Mouse (Mus musculus): ENCODE results near the gene Tmem156. TPM values are rescaled to one million over a fixed set of nuclear protein-coding genes. Genes with fewer than 3 reads are reported as not detected.

Tmem156 gene
- polyA plus RNA-seq, 1 experiment from 2014 or later, result not detected

- Histone ChIP-seq H3K9me3 (replicated peaks) (no peaks in the 10 kb centered on the region), H3K4me1 (peaks cover 29% of the 10 kb centered on the region), H3K4me3 (no peak overlapping the region), H3K27ac (no peak overlapping the region), H3K36me3 (no peaks in the 10 kb centered on the region), H3K27me3 (ENCODE audit: low read depth, poor library complexity, severe bottlenecking) (no peaks in the 10 kb centered on the region)
- WGBS, result 78% methylated on average over 11 of the region's 11 CpGs
- DNase-seq (ENCODE audit: low spot score), result no peak
These were observed 611 bp downstream of the Tmem156 start for GRCm38 (mm10) chr5:65091184-65091858.

GRCm38 (mm10) chr5:65089707-65090106 lies 2.2 kb downstream of the Tmem156 start:
- Histone ChIP-seq H3K4me1 (peaks cover 29% of the 10 kb centered on the region), H3K27ac (no peak overlapping the region), H3K4me3 (no peak overlapping the region), H3K9me3 (replicated peaks) (no peaks in the 10 kb centered on the region), H3K36me3 (no peaks in the 10 kb centered on the region), H3K27me3 (ENCODE audit: low read depth, poor library complexity, severe bottlenecking) (no peaks in the 10 kb centered on the region)
- no peak for DNase-seq (ENCODE audit: low spot score)
- 86% methylated on average over 3 of the region's 3 CpGs for WGBS

DNA sequence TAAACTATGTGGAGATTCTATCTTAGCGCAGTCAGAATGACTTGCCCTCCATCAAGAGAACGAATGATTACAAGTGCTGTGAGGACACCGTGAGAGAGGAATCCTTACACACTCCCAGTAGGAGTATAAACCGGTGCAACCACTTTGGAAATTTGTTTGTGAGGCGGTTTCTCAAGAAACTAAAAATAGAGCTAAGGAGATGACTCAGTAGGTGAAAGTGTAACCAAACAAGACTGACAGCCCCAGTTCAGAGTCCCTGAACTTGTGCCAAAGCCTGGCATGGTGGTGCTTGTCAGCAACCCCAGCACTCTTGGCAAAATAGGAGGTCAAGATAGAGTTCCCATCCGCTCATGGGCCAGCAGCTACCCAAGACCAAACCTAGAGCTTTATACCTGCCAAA lies 5.4 kb downstream of the Tmem156 start:
- Histone ChIP-seq H3K36me3 (no peaks in the 10 kb centered on the region), H3K27me3 (ENCODE audit: low read depth, poor library complexity, severe bottlenecking) (no peaks in the 10 kb centered on the region), H3K4me3 (no peak overlapping the region), H3K4me1 (no peaks in the 10 kb centered on the region), H3K9me3 (replicated peaks) (no peaks in the 10 kb centered on the region), H3K27ac (no peak overlapping the region)
- 90% methylated on average over 6 of the region's 6 CpGs for WGBS
- DNase-seq (ENCODE audit: low spot score), result no peak

- Histone ChIP-seq H3K4me3 (no peak overlapping the region), H3K4me1 (no peaks in the 10 kb centered on the region), H3K27me3 (ENCODE audit: low read depth, poor library complexity, severe bottlenecking) (no peaks in the 10 kb centered on the region), H3K9me3 (replicated peaks) (no peaks in the 10 kb centered on the region), H3K27ac (no peak overlapping the region), H3K36me3 (no peaks in the 10 kb centered on the region)
- DNase-seq (ENCODE audit: low spot score), result no peak
- WGBS, result 87% methylated on average over 4 of the region's 4 CpGs
These were observed 10.1 kb downstream of the Tmem156 start for GRCm38 (mm10) chr5:65081836-65082235.

GRCm38 (mm10) chr5:65079881-65080280 lies 12.1 kb downstream of the Tmem156 start:
- Histone ChIP-seq H3K9me3 (replicated peaks) (no peaks in the 10 kb centered on the region), H3K4me1 (no peaks in the 10 kb centered on the region), H3K36me3 (no peaks in the 10 kb centered on the region), H3K27me3 (ENCODE audit: low read depth, poor library complexity, severe bottlenecking) (no peaks in the 10 kb centered on the region), H3K4me3 (no peak overlapping the region), H3K27ac (no peak overlapping the region)
- WGBS, result 86% methylated on average over 9 of the region's 9 CpGs
- no peak for DNase-seq (ENCODE audit: low spot score)

GRCm38 (mm10) chr5:65078081-65078480 lies 13.9 kb downstream of the Tmem156 start:
- H3K27ac ChIP-seq, result no peak overlapping the region
- no peaks in the 10 kb centered on the region for H3K36me3 ChIP-seq
- DNase-seq (ENCODE audit: low spot score), result no peak
- H3K9me3 ChIP-seq (replicated peaks), result no peaks in the 10 kb centered on the region
- no peaks in the 10 kb centered on the region for H3K27me3 ChIP-seq (ENCODE audit: low read depth, poor library complexity, severe bottlenecking)
- WGBS, result 94% methylated on average over 4 of the region's 4 CpGs
- H3K4me3 ChIP-seq, result no peak overlapping the region
- H3K4me1 ChIP-seq, result no peaks in the 10 kb centered on the region

DNA sequence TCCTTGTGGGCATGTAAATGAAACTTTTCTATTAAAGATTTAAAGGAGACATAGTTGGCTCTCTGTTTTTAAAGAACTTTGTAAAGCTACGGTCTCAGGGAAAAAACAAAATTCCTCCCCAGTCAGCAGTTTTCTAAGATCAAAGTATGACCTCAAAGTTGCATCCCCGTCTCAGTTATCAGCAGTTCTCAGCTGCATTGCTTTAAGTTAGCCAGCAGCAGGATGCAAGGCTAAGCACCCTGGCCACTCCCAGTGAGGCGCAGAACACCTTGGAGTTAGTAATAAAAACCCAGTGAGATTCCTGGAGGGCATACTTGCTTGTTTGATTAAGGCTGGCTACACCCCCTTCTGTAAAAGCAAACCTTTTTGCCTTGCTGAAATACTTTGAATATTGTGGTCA lies 15.2 kb downstream of the Tmem156 start:
- no peaks in the 10 kb centered on the region for H3K27me3 ChIP-seq (ENCODE audit: low read depth, poor library complexity, severe bottlenecking)
- no peak for DNase-seq (ENCODE audit: low spot score)

DNA sequence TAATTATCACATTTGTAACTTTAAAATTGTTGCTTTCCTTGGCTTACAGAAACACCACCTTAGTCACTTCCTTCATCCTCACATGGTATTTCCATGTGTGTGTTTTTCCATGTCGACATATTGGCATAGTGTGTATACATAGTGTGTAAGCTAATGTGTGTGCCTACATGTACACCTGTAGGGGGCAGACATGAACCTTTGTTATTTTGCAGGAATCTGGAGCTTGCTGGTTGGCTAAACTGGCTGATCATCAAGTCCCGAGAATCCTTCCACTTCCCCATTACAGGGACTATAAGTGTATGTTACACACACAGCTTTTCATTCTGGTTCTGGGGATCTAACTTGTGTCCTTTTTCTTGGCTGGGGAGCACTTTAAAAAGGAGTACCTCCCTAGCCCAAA lies 15.8 kb downstream of the Tmem156 start:
- Histone ChIP-seq H3K4me3 (no peak overlapping the region), H3K9me3 (replicated peaks) (no peaks in the 10 kb centered on the region), H3K36me3 (no peaks in the 10 kb centered on the region), H3K27ac (no peak overlapping the region), H3K27me3 (ENCODE audit: low read depth, poor library complexity, severe bottlenecking) (no peaks in the 10 kb centered on the region), H3K4me1 (peaks cover 10% of the 10 kb centered on the region; the same call in 1 of the 2 replicates)
- no peak for DNase-seq (ENCODE audit: low spot score)
- WGBS, result 83% methylated on average over 2 of the region's 2 CpGs

More for the DNA sequence above, 15.2 kb downstream of the Tmem156 start:
- H3K27ac ChIP-seq, result no peak overlapping the region
- no peak overlapping the region for H3K4me3 ChIP-seq
- WGBS, result 25% methylated on average over 3 of the region's 3 CpGs
- H3K4me1 ChIP-seq, result 0 out of 2 replicates have a peak, but pooled peaks cover 3% of the 10 kb centered on the region
- no peaks in the 10 kb centered on the region for H3K9me3 ChIP-seq (replicated peaks)
- no peaks in the 10 kb centered on the region for H3K36me3 ChIP-seq

DNA sequence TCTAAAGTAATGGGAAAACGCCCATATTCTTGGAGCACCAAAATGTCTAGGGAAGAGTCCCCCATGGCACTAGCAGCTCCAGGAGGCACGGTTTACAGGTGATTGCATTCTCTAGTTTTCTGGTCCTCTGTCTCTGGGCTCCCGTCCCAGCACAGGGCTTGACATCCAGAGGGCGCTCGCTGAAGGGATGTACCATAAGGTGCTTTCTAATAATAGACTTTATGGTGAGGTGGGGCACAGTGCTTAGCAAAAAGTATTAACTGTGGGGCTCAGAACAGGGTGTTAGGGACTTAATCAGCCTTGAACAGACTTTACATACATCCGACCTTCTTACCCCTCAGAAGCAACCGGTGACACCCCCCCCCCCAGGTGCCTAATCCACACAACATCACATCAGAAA lies 17.2 kb downstream of the Tmem156 start:
- Histone ChIP-seq H3K9me3 (replicated peaks) (no peaks in the 10 kb centered on the region), H3K36me3 (no peaks in the 10 kb centered on the region), H3K27me3 (ENCODE audit: low read depth, poor library complexity, severe bottlenecking) (no peaks in the 10 kb centered on the region), H3K27ac (no peak overlapping the region), H3K4me3 (no peak overlapping the region), H3K4me1 (peaks cover 24% of the 10 kb centered on the region)
- WGBS, result 69% methylated on average over 7 of the region's 7 CpGs
- no peak for DNase-seq (ENCODE audit: low spot score)

GRCm38 (mm10) chr5:65073247-65073646 lies 18.7 kb downstream of the Tmem156 start:
- no peak overlapping the region for H3K4me3 ChIP-seq
- 81% methylated on average over 4 of the region's 4 CpGs for WGBS
- no peaks in the 10 kb centered on the region for H3K27me3 ChIP-seq (ENCODE audit: low read depth, poor library complexity, severe bottlenecking)

GRCm38 (mm10) chr5:65071689-65072118 lies 20.2 kb downstream of the Tmem156 start:
- Histone ChIP-seq H3K27me3 (ENCODE audit: low read depth, poor library complexity, severe bottlenecking) (no peaks in the 10 kb centered on the region), H3K4me1 (peaks cover 38% of the 10 kb centered on the region), H3K36me3 (no peaks in the 10 kb centered on the region), H3K9me3 (replicated peaks) (no peaks in the 10 kb centered on the region), H3K4me3 (no peak overlapping the region), H3K27ac (no peak overlapping the region)
- DNase-seq (ENCODE audit: low spot score), result no peak
- WGBS, result 44% methylated on average over 6 of the region's 6 CpGs

More at GRCm38 (mm10) chr5:65073247-65073646, 18.7 kb downstream of the Tmem156 start:
- H3K4me1 ChIP-seq, result peaks cover 34% of the 10 kb centered on the region
- no peaks in the 10 kb centered on the region for H3K36me3 ChIP-seq
- no peaks in the 10 kb centered on the region for H3K9me3 ChIP-seq (replicated peaks)
- DNase-seq (ENCODE audit: low spot score), result no peak
- no peak overlapping the region for H3K27ac ChIP-seq

GRCm38 (mm10) chr5:65069872-65070271 lies 22.1 kb downstream of the Tmem156 start:
- Histone ChIP-seq H3K27me3 (ENCODE audit: low read depth, poor library complexity, severe bottlenecking) (no peaks in the 10 kb centered on the region), H3K9me3 (replicated peaks) (no peaks in the 10 kb centered on the region), H3K27ac (peak overlapping the region; percentile 47), H3K4me3 (no peak overlapping the region; the same call in 1 of the 2 replicates), H3K4me1 (peaks cover 38% of the 10 kb centered on the region), H3K36me3 (no peaks in the 10 kb centered on the region)
- no peak for DNase-seq (ENCODE audit: low spot score)
- WGBS, result 45% methylated on average over 11 of the region's 11 CpGs

GRCm38 (mm10) chr5:65068166-65068565 lies 23.8 kb downstream of the Tmem156 start:
- DNase-seq (ENCODE audit: low spot score), result no peak
- Histone ChIP-seq H3K4me1 (peaks cover 38% of the 10 kb centered on the region), H3K9me3 (replicated peaks) (no peaks in the 10 kb centered on the region), H3K4me3 (no peak overlapping the region), H3K36me3 (no peaks in the 10 kb centered on the region), H3K27me3 (ENCODE audit: low read depth, poor library complexity, severe bottlenecking) (no peaks in the 10 kb centered on the region), H3K27ac (no peak overlapping the region)
- 60% methylated on average over 6 of the region's 6 CpGs for WGBS

- Histone ChIP-seq H3K27me3 (ENCODE audit: low read depth, poor library complexity, severe bottlenecking) (no peaks in the 10 kb centered on the region), H3K4me1 (peaks cover 4% of the 10 kb centered on the region), H3K36me3 (no peaks in the 10 kb centered on the region), H3K4me3 (no peak overlapping the region), H3K9me3 (replicated peaks) (no peaks in the 10 kb centered on the region), H3K27ac (no peak overlapping the region)
- no peak for DNase-seq (ENCODE audit: low spot score)
- 93% methylated on average over 2 of the region's 2 CpGs for WGBS
These were observed 28.7 kb downstream of the Tmem156 start for GRCm38 (mm10) chr5:65063266-65063665.

Data from limb, embryonic 10.5 days (tissue).